Mouse (Mus musculus) myocyte (in vitro differentiated cells): ENCODE data around the gene Ttyh3.
"Not testable (repeated sequence)": the region's sequence is repeated elsewhere in the genome, so short reads cannot be mapped to it uniquely, and the experiment has no call there.

Source experiments
- POLR2A ChIP-seq: IDR thresholded peaks from one replicate; pipeline ENCODE4 v1.6.1; 2011; ENCODE audit warnings: low read depth, mild to moderate bottlenecking, control low read depth, moderate library complexity; ENCODE audit not compliant: insufficient read length
- POLR2AphosphoS2 ChIP-seq: IDR thresholded peaks from one replicate; pipeline ENCODE4 v1.6.1; 2011; ENCODE audit warnings: low read depth, control low read depth; ENCODE audit not compliant: insufficient read length

DNA sequence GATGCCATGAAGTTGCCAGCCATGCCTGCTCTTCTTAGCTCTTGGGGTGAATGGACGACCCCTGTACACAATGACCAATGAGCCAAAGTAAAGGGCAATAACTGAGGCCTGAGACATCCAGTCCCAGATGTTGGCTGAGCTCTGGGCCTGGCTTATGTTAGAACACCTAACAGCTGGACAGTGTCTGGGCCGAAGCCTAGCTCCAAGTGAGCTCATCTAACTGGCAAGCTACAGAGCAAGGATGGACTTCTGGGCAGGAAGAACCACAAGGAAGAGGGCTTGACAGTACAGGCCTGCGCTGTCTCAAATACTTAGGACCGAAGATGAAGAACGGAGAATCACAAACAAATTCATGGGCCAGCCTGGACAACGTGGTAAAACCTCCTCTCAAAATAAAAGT lies 23.8 kb upstream of the Ttyh3 start:
- TF ChIP-seq POLR2AphosphoS2, POLR2A: not testable (repeated sequence)
